19 mouse cellular contexts compared by ENCODE assay signal in the genomic region with DNA sequence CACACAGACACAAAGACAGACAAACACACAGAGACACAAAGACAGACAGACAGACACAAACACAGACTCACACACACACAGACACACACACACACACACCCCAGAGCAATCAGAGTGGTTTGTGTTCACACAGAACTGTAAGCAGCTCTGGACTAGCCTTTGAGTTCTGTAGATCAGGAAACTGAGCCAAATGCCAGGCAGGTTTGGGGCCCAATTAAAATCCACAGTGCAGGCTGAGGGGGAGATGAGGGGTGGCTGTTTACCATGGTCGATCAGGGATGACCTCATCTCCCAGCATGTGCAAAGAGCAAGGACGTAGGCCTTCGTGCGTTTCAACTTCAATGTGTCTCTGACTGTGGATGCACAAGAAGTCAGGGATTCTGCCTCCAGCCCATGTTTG. TPM values are rescaled to one million over a fixed set of nuclear protein-coding genes. Genes with fewer than 3 reads are reported as not detected.
"Had no signal": no experiment of that assay in that cellular context is flagged by ENCODE, and none has a peak within 500 bp of the region (broad histone marks: within the 10 kb centered on the region; RNA-seq: fewer than 3 reads in every experiment).

No protein-coding gene starts in this region.

- H3K4me3 ChIP-seq: left cerebral cortex, adult 2 months; liver, embryonic 13.5 days; neural tube, embryonic 12.5 days; neural tube, embryonic 15.5 days had no signal

- DNase-seq: kidney, adult 2 months; kidney, postnatal 36 days; layer of hippocampus, postnatal 36 days; left cerebral cortex, postnatal 4 days; liver, embryonic 13.5 days; lung, adult 2 months; lung, postnatal 14 days; lung, postnatal 4 days; midbrain, embryonic 14.5 days; thymus, adult 18-20 months; thymus, postnatal 36 days had no signal

- H3K9me3 ChIP-seq: liver, embryonic 13.5 days; neural tube, embryonic 12.5 days; neural tube, embryonic 15.5 days had no signal

- H3K36me3 ChIP-seq: liver, embryonic 13.5 days; neural tube, embryonic 12.5 days; neural tube, embryonic 15.5 days had no signal

- H3K4me2 ChIP-seq: liver, embryonic 13.5 days; midbrain, embryonic 11.5 days; neural tube, embryonic 12.5 days; neural tube, embryonic 15.5 days had no signal

- H3K4me1 ChIP-seq: neural tube, embryonic 12.5 days; neural tube, embryonic 15.5 days had no signal

- H3K9ac ChIP-seq: liver, embryonic 13.5 days; neural tube, embryonic 12.5 days; neural tube, embryonic 15.5 days had no signal

- H3K27me3 ChIP-seq: liver, embryonic 13.5 days; neural tube, embryonic 12.5 days; neural tube, embryonic 15.5 days had no signal

- H3K27ac ChIP-seq: kidney, postnatal 0 days; left cerebral cortex, adult 2 months; liver, embryonic 13.5 days; neural tube, embryonic 12.5 days; neural tube, embryonic 15.5 days had no signal

RNA-seq across cellular contexts. Expression of gene Lyzl4, which starts 47.1 kb away (rescaled TPM):
- polyA plus RNA-seq: kidney, postnatal 0 days; liver, adult 2 months; lung, embryonic 16.5 days; midbrain, embryonic 14.5 days; neural tube, embryonic 12.5 days; neural tube, embryonic 15.5 days had no signal

RNA-seq across cellular contexts. Expression of gene Vipr1, which starts 47.7 kb away (rescaled TPM):
- polyA plus RNA-seq: kidney, embryonic 14.5 days had no signal
